Mouse (Mus musculus): Measurements from ENCODE around the gene Resp18.

DNA sequence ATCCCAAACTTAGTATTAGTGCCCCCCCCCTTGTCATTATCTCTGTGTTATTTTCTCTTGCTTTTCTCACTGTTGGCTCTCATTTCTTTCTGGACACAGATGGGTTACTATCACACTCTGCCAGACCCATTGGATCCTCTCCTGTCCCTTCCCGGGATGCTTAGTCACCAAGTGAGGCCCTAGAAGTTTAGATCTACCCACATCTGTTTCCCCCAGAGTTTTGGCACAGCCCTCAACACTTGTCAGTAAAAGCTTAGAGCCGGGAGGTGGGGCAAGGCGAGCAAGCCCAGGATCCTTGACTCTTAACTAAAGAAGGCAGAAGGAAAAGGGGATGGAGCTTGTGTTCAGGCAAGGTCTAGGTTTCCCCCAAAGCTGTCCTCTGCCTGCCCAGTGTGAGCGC is 49.1 kb downstream of the Resp18 start:
- TF ChIP-seq POLR2A (IDR thresholded peaks at IDR 0.05; ENCODE audit: borderline replicate concordance, extremely low read depth, low read depth, low read length): no peak
- TF ChIP-seq CTCF (IDR thresholded peaks at IDR 0.05; ENCODE audit: insufficient read depth, low read length): no peak
